Mouse (Mus musculus) forebrain, embryonic 13.5 days (tissue): ENCODE results near the gene Ccdc47. TPM values are rescaled to one million over a fixed set of nuclear protein-coding genes. Genes with fewer than 3 reads are reported as not detected.
"Not testable (repeated sequence)": the region's sequence is repeated elsewhere in the genome, so short reads cannot be mapped to it uniquely, and the experiment has no call there.

Source experiments
- ATAC-seq: fragments of 200-750 bp; cut with Nextera tagmentation; 2 replicates; pipeline ENCODE4 v1.8.0; 2017
- H3K27ac ChIP-seq: fragments of 300-500 bp; sonication (generic); 2 replicates; pipeline ENCODE4 v1.5.1; 2015; ENCODE audit warnings: inconsistent platforms, mild to moderate bottlenecking, moderate library complexity
- H3K27me3 ChIP-seq: fragments of 300-500 bp; sonication (generic); 2 replicates; pipeline ENCODE4 v1.6.1; 2015; ENCODE audit warnings: mild to moderate bottlenecking, inconsistent platforms
- H3K36me3 ChIP-seq: fragments of 300-500 bp; sonication (generic); 2 replicates; pipeline ENCODE4 v1.6.1; 2015; ENCODE audit warnings: mild to moderate bottlenecking, inconsistent platforms; ENCODE audit not compliant: poor library complexity, severe bottlenecking
- H3K4me1 ChIP-seq: fragments of 300-500 bp; sonication (generic); 2 replicates; pipeline ENCODE4 v1.6.1; 2015; ENCODE audit warnings: inconsistent platforms
- H3K4me2 ChIP-seq: fragments of 300-500 bp; sonication (generic); 2 replicates; pipeline ENCODE4 v1.6.1; 2015; ENCODE audit warnings: inconsistent platforms, mild to moderate bottlenecking, moderate library complexity
- H3K4me3 ChIP-seq: fragments of 300-500 bp; sonication (generic); 2 replicates; pipeline ENCODE4 v1.5.1; 2015; ENCODE audit warnings: mild to moderate bottlenecking, inconsistent platforms
- H3K9ac ChIP-seq: fragments of 300-500 bp; sonication (generic); 2 replicates; pipeline ENCODE4 v1.6.1; 2015; ENCODE audit warnings: mild to moderate bottlenecking, inconsistent platforms
- H3K9me3 ChIP-seq: fragments of 300-500 bp; sonication (generic); replicated peaks from 2 replicates; pipeline ENCODE4 v1.6.1; 2016; ENCODE audit warnings: inconsistent platforms
- WGBS: fragments of 180-500 bp; shearing (Covaris S2); methylation state at CpG from one replicate; pipeline ENCODE4 v1.1.7; 2015; 5-methylcytosine and 5-hydroxymethylcytosine counted together
- polyA plus RNA-seq: library from polyadenylated mRNA; unstranded; fragments of >200 nt; fragmentation: Nextera tagmentation; extraction: Ambion mirVana; gene quantifications from 2 replicates; pipeline ENCODE4 v1.2.1, GENCODE M21; 2015

The Ccdc47 gene
- polyA plus RNA-seq, result 78.6 and 83.9 TPM in 2 replicates

DNA sequence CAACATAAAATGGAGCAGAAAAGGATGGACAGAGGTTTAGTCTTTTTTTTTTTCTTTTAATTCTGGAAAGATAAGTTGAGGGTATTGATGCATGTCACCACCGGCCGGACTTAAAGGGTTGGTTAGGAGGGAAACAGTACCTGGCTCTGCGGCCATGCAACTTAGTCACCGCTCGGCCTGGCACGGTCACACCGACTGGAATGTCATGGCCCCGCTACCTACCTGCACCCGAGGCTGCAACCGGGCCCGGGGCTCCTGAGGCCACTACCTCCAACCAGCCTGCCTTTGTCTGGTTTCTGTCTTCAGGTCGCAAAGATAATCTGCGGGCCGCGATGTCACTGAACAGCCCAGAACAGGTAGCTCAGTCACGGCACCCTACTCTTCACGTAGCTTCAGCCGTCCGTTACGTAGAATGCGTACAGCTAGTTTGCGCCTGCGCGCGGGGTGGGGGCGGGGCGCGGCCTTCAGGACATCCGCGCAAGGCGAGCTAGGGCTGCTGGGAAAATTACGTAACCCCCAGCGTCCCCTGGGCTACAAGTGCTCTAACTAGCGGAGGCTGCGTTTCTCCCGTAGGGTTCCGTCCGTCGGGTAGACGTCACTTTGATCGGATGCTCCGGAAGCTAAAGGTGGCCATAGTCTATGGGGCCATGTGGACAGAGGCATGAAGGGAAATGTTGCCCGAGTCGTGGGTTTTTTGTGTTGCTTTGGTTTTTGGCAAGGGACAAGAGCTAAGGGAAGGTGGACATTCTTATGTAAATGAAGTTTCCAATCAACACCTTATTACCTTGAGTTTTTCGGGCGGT is at the start of gene Ccdc47:
Gene Ccdc47, minus strand, starts transcription at position 418 of the 803 bp plus-strand sequence.
- no peaks in the 10 kb centered on the region for H3K9me3 ChIP-seq
- peak within 1 kb of the TSS; percentile 95 for H3K27ac ChIP-seq
- H3K9ac ChIP-seq, result peak within 1 kb of the TSS; percentile 96
- H3K4me2 ChIP-seq, result peak within 1 kb of the TSS; percentile 77
- H3K4me3 ChIP-seq, result peak within 1 kb of the TSS; percentile 90
- H3K4me1 ChIP-seq, result peaks cover 41% of the 10 kb centered on the region
- no peaks in the 10 kb centered on the region for H3K27me3 ChIP-seq
- H3K36me3 ChIP-seq, result peaks cover 20% of the 10 kb centered on the region
- under 1% methylated on average over 46 of the region's 46 CpGs for WGBS
- ATAC-seq, result peak; percentile 97

DNA sequence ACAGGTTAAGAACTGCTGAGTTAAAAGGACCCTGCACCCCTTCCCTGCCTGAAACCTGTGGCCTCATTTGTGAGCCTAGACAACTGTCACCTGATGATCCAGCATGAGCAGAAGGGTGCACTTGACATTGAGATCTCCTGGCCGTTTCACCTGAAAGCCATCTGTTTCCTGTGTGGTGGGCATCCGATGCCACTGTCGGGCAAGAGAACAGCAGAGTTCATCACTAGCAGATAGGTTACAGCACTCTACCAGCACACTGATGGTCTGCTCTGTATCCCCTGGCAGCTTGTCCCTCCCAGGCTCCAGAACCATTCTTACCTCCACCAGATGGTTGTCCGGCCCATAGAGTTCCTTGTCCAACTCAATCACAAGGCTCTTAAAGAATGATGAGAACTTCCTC is 49.4 kb upstream of the Ccdc47 start:
- Histone ChIP-seq H3K9ac (no peak overlapping the region), H3K9me3 (no peaks in the 10 kb centered on the region), H3K4me2 (no peak overlapping the region), H3K27ac (no peak overlapping the region), H3K36me3 (peaks cover 68% of the 10 kb centered on the region), H3K4me3 (no peak overlapping the region), H3K27me3 (no peaks in the 10 kb centered on the region), H3K4me1 (peaks cover 27% of the 10 kb centered on the region)
- no peak for ATAC-seq
- 92% methylated on average over 4 of the region's 4 CpGs for WGBS

DNA sequence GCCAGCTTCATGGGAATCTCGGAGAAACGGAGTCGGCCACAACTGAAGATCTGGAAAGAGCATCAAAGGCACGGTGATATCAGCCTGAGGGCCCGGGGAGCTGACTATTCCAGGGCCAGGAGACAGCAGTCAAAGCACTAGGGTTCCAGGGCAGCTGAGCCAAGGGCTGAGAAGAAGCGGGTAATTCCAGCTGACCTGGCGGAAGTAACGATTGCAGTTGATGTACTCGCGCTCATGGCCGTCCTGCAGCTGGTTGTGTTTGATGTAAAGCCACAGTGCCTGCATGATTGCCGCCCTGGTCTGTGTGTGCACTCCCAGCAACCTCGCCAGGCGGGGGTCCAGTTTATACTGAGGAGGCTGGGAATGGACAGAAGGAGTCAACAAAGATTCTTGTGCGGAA is 48.8 kb upstream of the Ccdc47 start:
- H3K27me3 ChIP-seq, result no peaks in the 10 kb centered on the region
- H3K4me1 ChIP-seq, result peaks cover 22% of the 10 kb centered on the region
- no peak for ATAC-seq
- H3K9me3 ChIP-seq, result no peaks in the 10 kb centered on the region
- H3K4me2 ChIP-seq, result no peak overlapping the region
- 93% methylated on average over 15 of the region's 15 CpGs for WGBS
- peaks cover 69% of the 10 kb centered on the region for H3K36me3 ChIP-seq
- H3K27ac ChIP-seq, result no peak overlapping the region
- H3K9ac ChIP-seq, result no peak overlapping the region
- H3K4me3 ChIP-seq, result no peak overlapping the region

- no peaks in the 10 kb centered on the region for H3K27me3 ChIP-seq
- H3K36me3 ChIP-seq, result peaks cover 75% of the 10 kb centered on the region
- no peak overlapping the region for H3K4me3 ChIP-seq
- no peak overlapping the region for H3K9ac ChIP-seq
- 93% methylated on average over 9 of the region's 9 CpGs for WGBS
- H3K27ac ChIP-seq, result no peak overlapping the region
- H3K4me1 ChIP-seq, result peaks cover 16% of the 10 kb centered on the region
- no peak overlapping the region for H3K4me2 ChIP-seq
- no peaks in the 10 kb centered on the region for H3K9me3 ChIP-seq
- no peak for ATAC-seq
These were observed 47.8 kb upstream of the Ccdc47 start for GRCm38 (mm10) chr11:106263963-106264362.

- H3K27me3 ChIP-seq, result no peaks in the 10 kb centered on the region
- H3K4me2 ChIP-seq, result no peak overlapping the region
- no peaks in the 10 kb centered on the region for H3K9me3 ChIP-seq
- WGBS, result 82% methylated on average over 14 of the region's 14 CpGs
- no peak for ATAC-seq
- no peak overlapping the region for H3K4me3 ChIP-seq
- peaks cover 16% of the 10 kb centered on the region for H3K4me1 ChIP-seq
- H3K27ac ChIP-seq, result no peak overlapping the region
- H3K9ac ChIP-seq, result no peak overlapping the region
- H3K36me3 ChIP-seq, result peaks cover 69% of the 10 kb centered on the region
These were observed 44.8 kb upstream of the Ccdc47 start for GRCm38 (mm10) chr11:106260826-106261450.

DNA sequence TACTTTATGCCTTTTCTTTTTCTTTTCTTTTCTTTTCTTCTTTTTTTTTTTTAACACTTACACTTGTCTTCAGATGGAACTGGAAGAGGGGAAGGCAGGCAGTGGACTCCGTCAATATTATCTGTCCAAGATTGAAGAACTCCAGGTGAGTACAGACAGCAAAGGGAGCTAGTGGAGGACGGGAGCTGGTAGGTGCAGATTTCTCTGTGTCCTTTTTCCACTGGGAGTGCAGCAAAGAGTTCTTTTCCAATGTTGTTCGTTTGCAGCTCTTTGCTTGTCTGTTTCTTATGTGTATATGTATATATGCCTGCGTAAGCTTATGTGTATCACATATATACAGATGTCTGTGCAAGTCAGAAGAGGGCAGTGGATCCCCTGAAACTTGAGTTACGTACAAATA is 40.6 kb upstream of the Ccdc47 start:
- peaks cover 24% of the 10 kb centered on the region for H3K4me1 ChIP-seq
- H3K9me3 ChIP-seq, result no peaks in the 10 kb centered on the region
- no peak overlapping the region for H3K27ac ChIP-seq
- peaks cover 50% of the 10 kb centered on the region for H3K36me3 ChIP-seq
- no peak for ATAC-seq
- H3K9ac ChIP-seq, result peak overlapping the region; percentile 87
- 74% methylated on average over 5 of the region's 5 CpGs for WGBS
- peak overlapping the region; percentile 84 for H3K4me3 ChIP-seq
- peak overlapping the region; percentile 100 for H3K4me2 ChIP-seq
- no peaks in the 10 kb centered on the region for H3K27me3 ChIP-seq

GRCm38 (mm10) chr11:106255685-106256451 is 39.7 kb upstream of the Ccdc47 start, which contains the start of the genes Ftsj3 and Psmc5:
Ftsj3 (minus strand) TSS chr11:106256079.
Psmc5 (plus strand) TSS chr11:106256154.
- peaks cover 50% of the 10 kb centered on the region for H3K36me3 ChIP-seq
- peak within 1 kb of the TSS; percentile 82 for H3K27ac ChIP-seq
- H3K27me3 ChIP-seq, result no peaks in the 10 kb centered on the region
- peaks cover 24% of the 10 kb centered on the region for H3K4me1 ChIP-seq
- H3K4me3 ChIP-seq, result peak within 1 kb of the TSS; percentile 84
- ATAC-seq, result peak; percentile 95
- under 1% methylated on average over 42 of the region's 42 CpGs for WGBS
- H3K4me2 ChIP-seq, result peak within 1 kb of the TSS; percentile 100
- H3K9ac ChIP-seq, result peak within 1 kb of the TSS; percentile 87
- no peaks in the 10 kb centered on the region for H3K9me3 ChIP-seq

DNA sequence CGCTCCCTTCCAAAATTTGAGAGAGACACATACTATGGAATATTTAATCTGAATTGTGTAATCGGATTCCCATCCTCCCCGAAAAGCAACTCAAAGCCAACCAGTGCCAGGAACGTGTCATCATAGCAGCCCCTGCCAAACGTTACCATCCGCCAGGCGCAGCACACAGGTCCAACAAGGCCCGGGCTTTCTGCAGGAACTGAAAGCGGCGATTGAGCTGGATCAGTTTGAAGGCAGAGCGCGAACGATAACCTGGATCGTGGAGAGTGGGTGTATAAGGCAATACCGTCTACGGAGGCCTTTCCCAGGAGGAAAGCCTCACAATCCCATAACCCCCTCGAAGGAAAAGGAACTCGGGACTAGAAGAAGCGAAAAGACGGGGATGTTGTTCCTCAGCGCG is 39.0 kb upstream of the Ccdc47 start:
- H3K27ac ChIP-seq, result no peak overlapping the region
- 5% methylated on average over 22 of the region's 22 CpGs for WGBS
- peaks cover 53% of the 10 kb centered on the region for H3K36me3 ChIP-seq
- no peaks in the 10 kb centered on the region for H3K9me3 ChIP-seq
- no peaks in the 10 kb centered on the region for H3K27me3 ChIP-seq
- H3K4me1 ChIP-seq, result peaks cover 24% of the 10 kb centered on the region
- peak overlapping the region; percentile 84 for H3K4me3 ChIP-seq
- H3K4me2 ChIP-seq, result peak overlapping the region; percentile 100
- H3K9ac ChIP-seq, result peak overlapping the region; percentile 87
- ATAC-seq, result no peak

- H3K27me3 ChIP-seq, result no peaks in the 10 kb centered on the region
These were observed 38.6 kb upstream of the Ccdc47 start for GRCm38 (mm10) chr11:106254767-106255166.

GRCm38 (mm10) chr11:106249326-106249725 is 33.2 kb upstream of the Ccdc47 start:
- no peak overlapping the region for H3K4me2 ChIP-seq
- ATAC-seq, result no peak
- no peak overlapping the region for H3K4me3 ChIP-seq
- H3K9me3 ChIP-seq, result no peaks in the 10 kb centered on the region
- no peak overlapping the region for H3K9ac ChIP-seq
- WGBS, result 87% methylated on average over 7 of the region's 7 CpGs
- no peaks in the 10 kb centered on the region for H3K4me1 ChIP-seq
- H3K27me3 ChIP-seq, result no peaks in the 10 kb centered on the region
- peaks cover 96% of the 10 kb centered on the region for H3K36me3 ChIP-seq
- H3K27ac ChIP-seq, result no peak overlapping the region

More at GRCm38 (mm10) chr11:106254767-106255166, 38.6 kb upstream of the Ccdc47 start:
- Histone ChIP-seq H3K36me3 (peaks cover 57% of the 10 kb centered on the region), H3K9ac (peak overlapping the region; percentile 87), H3K4me1 (peaks cover 24% of the 10 kb centered on the region), H3K9me3 (no peaks in the 10 kb centered on the region), H3K4me2 (peak overlapping the region; percentile 100), H3K27ac (no peak overlapping the region), H3K4me3 (peak overlapping the region; percentile 84)
- no peak for ATAC-seq
- 13% methylated on average over 2 of the region's 2 CpGs for WGBS

- H3K9me3 ChIP-seq, result no peaks in the 10 kb centered on the region
- WGBS, result 100% methylated on average over 1 of the region's 1 CpGs
- H3K27ac ChIP-seq, result no peak overlapping the region
- H3K27me3 ChIP-seq, result no peaks in the 10 kb centered on the region
- no peak overlapping the region for H3K4me2 ChIP-seq
- no peak overlapping the region for H3K4me3 ChIP-seq
- ATAC-seq, result no peak
- no peak overlapping the region for H3K9ac ChIP-seq
- H3K36me3 ChIP-seq, result peaks cover 99% of the 10 kb centered on the region
- H3K4me1 ChIP-seq, result no peaks in the 10 kb centered on the region
These were observed 30.7 kb upstream of the Ccdc47 start for GRCm38 (mm10) chr11:106246834-106247233.

DNA sequence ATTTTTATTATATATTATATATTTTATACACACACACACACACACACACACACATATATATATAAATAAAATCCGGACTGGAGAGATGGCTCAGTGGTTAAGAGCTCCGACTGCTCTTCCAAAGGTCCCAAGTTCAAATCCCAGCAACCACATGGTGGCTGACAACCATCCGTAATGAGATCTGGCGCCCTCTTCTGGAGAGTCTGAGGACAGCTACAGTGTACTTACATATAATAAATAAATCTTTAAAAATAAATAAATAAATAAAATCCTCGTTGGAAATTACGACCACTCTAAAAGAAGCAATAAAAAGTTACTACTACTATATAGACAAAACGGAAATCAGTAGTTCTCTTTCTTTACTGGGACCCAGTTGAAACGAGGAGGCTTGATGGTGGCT is 17.8 kb upstream of the Ccdc47 start:
- 84% methylated on average over 8 of the region's 8 CpGs for WGBS
- peaks cover 79% of the 10 kb centered on the region for H3K36me3 ChIP-seq
- ATAC-seq, result not testable (repeated sequence)

More for the DNA sequence above, 17.8 kb upstream of the Ccdc47 start:
- not testable (repeated sequence) for H3K4me3 ChIP-seq, H3K9ac ChIP-seq, H3K27me3 ChIP-seq, H3K4me2 ChIP-seq, H3K27ac ChIP-seq, H3K4me1 ChIP-seq, H3K9me3 ChIP-seq
